Mouse (Mus musculus) limb, embryonic 13.5 days (tissue): ENCODE measurements around the gene Ilvbl. TPM values are rescaled to one million over a fixed set of nuclear protein-coding genes. Genes with fewer than 3 reads are reported as not detected.
A peak's percentile ranks its signal among the peaks of the same experiment; 100 is the strongest.
"Not testable (repeated sequence)": the region's sequence is repeated elsewhere in the genome, so short reads cannot be mapped to it uniquely, and the experiment has no call there.

Source experiments
- ATAC-seq: fragments of 200-750 bp; cut with Nextera tagmentation; 2 replicates; pipeline ENCODE4 v1.8.0; 2017; ENCODE audit warnings: low read depth, moderate number of reproducible peaks, moderate TSS enrichment; ENCODE audit not compliant: low FRiP score
- H3K27ac ChIP-seq: fragments of 300-500 bp; sonication (generic); 2 replicates; pipeline ENCODE4 v1.5.1; 2015; ENCODE audit warnings: inconsistent platforms, mild to moderate bottlenecking, moderate library complexity
- H3K27me3 ChIP-seq: fragments of 300-500 bp; sonication (generic); 2 replicates; pipeline ENCODE4 v1.6.1; 2015; ENCODE audit warnings: mild to moderate bottlenecking, inconsistent platforms
- H3K36me3 ChIP-seq: fragments of 300-500 bp; sonication (generic); 2 replicates; pipeline ENCODE4 v1.6.1; 2015; ENCODE audit warnings: inconsistent platforms, mild to moderate bottlenecking, moderate library complexity
- H3K4me1 ChIP-seq: fragments of 300-500 bp; sonication (generic); 2 replicates; pipeline ENCODE4 v1.6.1; 2015; ENCODE audit warnings: inconsistent platforms
- H3K4me2 ChIP-seq: fragments of 300-500 bp; sonication (generic); replicated peaks from 2 replicates; pipeline ENCODE4 v1.6.1; 2015; ENCODE audit warnings: inconsistent platforms, mild to moderate bottlenecking, moderate library complexity
- H3K4me3 ChIP-seq: fragments of 300-500 bp; sonication (generic); 2 replicates; pipeline ENCODE4 v1.5.1; 2015; ENCODE audit warnings: moderate library complexity, mild to moderate bottlenecking, inconsistent platforms
- H3K9ac ChIP-seq: fragments of 300-500 bp; sonication (generic); 2 replicates; pipeline ENCODE4 v1.6.1; 2015; ENCODE audit warnings: mild to moderate bottlenecking, inconsistent platforms
- H3K9me3 ChIP-seq: fragments of 300-500 bp; sonication (generic); 2 replicates; pipeline ENCODE4 v1.6.1; 2016; ENCODE audit warnings: inconsistent platforms
- WGBS: fragments of 180-500 bp; shearing (Covaris S2); methylation state at CpG from one replicate; pipeline ENCODE4 v1.1.7; 2015; 5-methylcytosine and 5-hydroxymethylcytosine counted together
- polyA plus RNA-seq: library from polyadenylated mRNA; unstranded; fragments of >200 nt; fragmentation: Nextera tagmentation; extraction: Ambion mirVana; gene quantifications from 2 replicates; pipeline ENCODE4 v1.2.1, GENCODE M21; 2015

Ilvbl gene
- polyA plus RNA-seq: 59.2 and 66.7 TPM in 2 replicates

- Histone ChIP-seq H3K4me3 (peak within 1 kb of the TSS; percentile 66), H3K9me3 (no peaks in the 10 kb centered on the region), H3K36me3 (peaks cover 31% of the 10 kb centered on the region), H3K27ac (peak within 1 kb of the TSS; percentile 88), H3K27me3 (no peaks in the 10 kb centered on the region), H3K4me2 (peak within 1 kb of the TSS; percentile 73), H3K9ac (peak within 1 kb of the TSS; percentile 72), H3K4me1 (peaks cover 38% of the 10 kb centered on the region)
- peak; percentile 91 for ATAC-seq
- under 1% methylated on average over 51 of the region's 51 CpGs for WGBS
These were observed at the start of gene Ilvbl for GRCm38 (mm10) chr10:78574250-78575104. Ilvbl (plus strand) TSS chr10:78574346.

DNA sequence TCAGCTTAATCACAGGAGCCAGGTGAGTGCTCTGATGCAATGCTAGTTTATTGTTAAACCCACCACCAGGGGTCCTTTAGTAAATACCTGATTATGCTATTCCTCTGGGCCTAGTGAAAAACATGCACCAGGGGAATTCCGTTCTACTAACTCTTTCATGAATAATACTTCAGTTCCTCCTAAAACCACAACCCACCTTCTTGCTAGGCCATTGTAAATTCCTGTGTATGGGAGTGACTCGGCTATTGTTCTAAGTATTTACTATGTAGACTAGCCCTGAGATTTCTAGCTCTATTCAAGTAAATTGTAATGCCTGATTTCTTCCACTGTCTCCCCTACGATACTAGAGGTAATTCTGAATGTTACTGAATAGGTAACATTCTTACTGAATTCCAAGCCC is 49.1 kb upstream of the Ilvbl start:
- H3K9me3 ChIP-seq, ATAC-seq, H3K4me3 ChIP-seq, H3K9ac ChIP-seq, H3K4me2 ChIP-seq, H3K4me1 ChIP-seq, H3K27ac ChIP-seq, H3K27me3 ChIP-seq, H3K36me3 ChIP-seq: not testable (repeated sequence)
- 58% methylated on average over 3 of the region's 3 CpGs for WGBS

DNA sequence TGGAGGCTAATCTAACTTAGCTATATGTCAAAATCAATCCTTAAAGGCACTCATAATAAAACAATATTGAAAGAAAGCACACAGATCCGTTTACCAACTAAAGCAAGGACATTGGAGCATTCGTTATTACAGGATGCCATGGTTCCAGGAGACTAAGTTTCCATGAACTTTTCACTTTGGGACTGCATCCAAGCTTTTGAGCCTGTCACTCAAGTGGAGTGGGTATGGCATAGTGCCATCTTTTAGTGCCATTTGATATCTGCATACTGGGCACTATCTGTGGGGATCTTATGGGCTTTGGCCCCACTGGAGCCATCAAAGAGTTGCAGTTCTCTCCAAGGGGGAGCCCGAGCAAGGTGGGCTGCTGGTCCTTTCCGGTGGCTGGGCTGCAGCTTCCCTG is 48.6 kb upstream of the Ilvbl start:
- 58% methylated on average over 4 of the region's 4 CpGs for WGBS
- Histone ChIP-seq H3K9me3 (no peaks in the 10 kb centered on the region), H3K4me3 (no peak overlapping the region), H3K27ac (no peak overlapping the region), H3K9ac (no peak overlapping the region), H3K4me2 (no peak overlapping the region), H3K4me1 (no peaks in the 10 kb centered on the region), H3K36me3 (no peaks in the 10 kb centered on the region), H3K27me3 (no peaks in the 10 kb centered on the region)
- no peak for ATAC-seq

DNA sequence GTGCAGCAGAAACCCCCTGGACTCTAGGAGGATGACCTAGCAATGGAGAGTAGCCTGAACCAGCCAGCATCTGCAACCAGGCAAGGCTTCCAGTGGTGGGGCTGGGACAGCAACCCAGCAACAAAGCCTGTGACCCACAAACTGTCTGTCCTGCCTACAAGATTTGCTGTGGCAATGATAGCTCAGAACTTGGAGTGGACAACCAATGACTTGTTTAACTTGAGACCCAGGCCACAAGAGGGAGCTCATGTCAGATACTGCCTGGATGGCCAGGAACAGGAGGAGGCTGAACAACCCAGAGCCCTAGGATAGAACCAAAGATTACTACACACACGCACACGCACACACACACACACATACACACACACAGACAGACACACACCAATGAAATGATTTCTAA is 33.2 kb upstream of the Ilvbl start:
- ATAC-seq: no peak
- Histone ChIP-seq H3K27me3 (no peaks in the 10 kb centered on the region), H3K9ac (no peak overlapping the region), H3K4me3 (no peak overlapping the region), H3K9me3 (no peaks in the 10 kb centered on the region), H3K4me2 (no peak overlapping the region), H3K36me3 (no peaks in the 10 kb centered on the region), H3K4me1 (no peaks in the 10 kb centered on the region), H3K27ac (no peak overlapping the region)
- 64% methylated on average over 2 of the region's 2 CpGs for WGBS

GRCm38 (mm10) chr10:78565070-78565469 is 9.1 kb upstream of the Ilvbl start:
- H3K4me3 ChIP-seq: no peak overlapping the region
- H3K9me3 ChIP-seq: no peaks in the 10 kb centered on the region
- peaks cover 4% of the 10 kb centered on the region for H3K4me1 ChIP-seq
- no peaks in the 10 kb centered on the region for H3K27me3 ChIP-seq
- H3K36me3 ChIP-seq: no peaks in the 10 kb centered on the region
- no peak overlapping the region for H3K4me2 ChIP-seq
- no peak overlapping the region for H3K27ac ChIP-seq
- ATAC-seq: no peak
- WGBS: 88% methylated on average over 1 of the region's 1 CpGs
- no peak overlapping the region for H3K9ac ChIP-seq

DNA sequence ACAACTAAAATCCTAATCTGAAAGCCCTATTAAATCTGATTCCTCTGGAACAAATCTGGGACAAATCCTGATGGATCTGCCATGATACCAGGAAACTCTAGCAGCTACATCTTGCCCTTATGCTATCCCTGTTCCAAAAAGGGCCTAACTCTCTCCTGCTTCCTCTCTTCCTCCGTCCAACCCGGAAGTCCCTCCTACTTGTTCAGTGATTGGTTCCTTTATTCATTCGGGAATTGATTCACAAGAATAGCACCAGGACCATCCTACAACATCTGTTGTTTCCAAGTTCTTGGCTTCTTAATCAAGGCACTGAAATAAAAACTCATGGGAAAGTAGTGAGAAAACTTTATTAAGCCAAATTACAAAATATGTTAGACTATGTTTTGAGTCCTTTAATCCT is 5.0 kb upstream of the Ilvbl start:
- H3K9ac ChIP-seq: no peak overlapping the region
- no peak overlapping the region for H3K4me2 ChIP-seq
- peaks cover 28% of the 10 kb centered on the region for H3K4me1 ChIP-seq
- WGBS: 85% methylated on average over 3 of the region's 3 CpGs
- no peaks in the 10 kb centered on the region for H3K27me3 ChIP-seq
- no peak overlapping the region for H3K27ac ChIP-seq
- ATAC-seq: no peak
- no peaks in the 10 kb centered on the region for H3K9me3 ChIP-seq
- no peaks in the 10 kb centered on the region for H3K36me3 ChIP-seq
- H3K4me3 ChIP-seq: no peak overlapping the region

GRCm38 (mm10) chr10:78569686-78570085 is 4.5 kb upstream of the Ilvbl start:
- WGBS: 33% methylated on average over 3 of the region's 3 CpGs
- Histone ChIP-seq H3K9me3 (no peaks in the 10 kb centered on the region), H3K4me3 (no peak overlapping the region), H3K9ac (no peak overlapping the region), H3K4me1 (peaks cover 28% of the 10 kb centered on the region), H3K27ac (0 out of 2 replicates have a peak overlapping the region, but pooled peaks have one; percentile 69), H3K27me3 (no peaks in the 10 kb centered on the region), H3K36me3 (no peaks in the 10 kb centered on the region), H3K4me2 (no peak overlapping the region)
- ATAC-seq: no peak

- Histone ChIP-seq H3K9ac (no peak overlapping the region), H3K4me2 (no peak overlapping the region), H3K9me3 (no peaks in the 10 kb centered on the region), H3K27me3 (no peaks in the 10 kb centered on the region), H3K4me1 (peaks cover 32% of the 10 kb centered on the region), H3K36me3 (no peaks in the 10 kb centered on the region), H3K27ac (peak overlapping the region; percentile 69), H3K4me3 (no peak overlapping the region)
- 41% methylated on average over 6 of the region's 6 CpGs for WGBS
- ATAC-seq: no peak
These were observed 3.7 kb upstream of the Ilvbl start for GRCm38 (mm10) chr10:78570416-78570815.

- ATAC-seq: no peak
- Histone ChIP-seq H3K36me3 (no peaks in the 10 kb centered on the region), H3K27ac (peak overlapping the region; percentile 69), H3K9ac (no peak overlapping the region), H3K4me1 (peaks cover 37% of the 10 kb centered on the region), H3K4me2 (no peak overlapping the region), H3K4me3 (no peak overlapping the region), H3K27me3 (no peaks in the 10 kb centered on the region), H3K9me3 (no peaks in the 10 kb centered on the region)
- 34% methylated on average over 2 of the region's 2 CpGs for WGBS
These were observed 3.2 kb upstream of the Ilvbl start for GRCm38 (mm10) chr10:78570897-78571296.

DNA sequence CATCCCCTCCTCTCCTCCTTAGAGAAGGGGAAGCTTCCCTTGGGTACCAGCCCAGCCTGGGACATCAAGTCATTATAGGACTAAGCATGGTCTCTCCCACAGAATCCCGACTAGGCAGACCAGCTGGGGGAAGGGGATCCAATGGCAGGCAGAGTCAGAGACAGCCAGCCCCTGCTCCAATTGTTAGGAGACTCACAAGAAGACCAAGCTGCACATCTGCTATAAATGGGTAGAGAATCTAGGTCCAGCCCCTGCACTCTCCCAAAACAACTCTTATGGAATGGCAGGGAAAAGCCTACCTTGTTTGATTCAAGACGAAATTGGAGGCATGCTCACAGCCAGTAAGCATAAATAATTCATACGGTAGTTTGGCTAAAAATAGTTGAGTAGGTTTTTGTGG is 920 bp upstream of the Ilvbl start:
- Histone ChIP-seq H3K4me2 (no peak overlapping the region), H3K9me3 (no peaks in the 10 kb centered on the region), H3K4me1 (peaks cover 38% of the 10 kb centered on the region), H3K27ac (no peak overlapping the region), H3K4me3 (no peak overlapping the region), H3K27me3 (no peaks in the 10 kb centered on the region), H3K36me3 (peaks cover 19% of the 10 kb centered on the region), H3K9ac (no peak overlapping the region)
- ATAC-seq: no peak
- 68% methylated on average over 3 of the region's 3 CpGs for WGBS

DNA sequence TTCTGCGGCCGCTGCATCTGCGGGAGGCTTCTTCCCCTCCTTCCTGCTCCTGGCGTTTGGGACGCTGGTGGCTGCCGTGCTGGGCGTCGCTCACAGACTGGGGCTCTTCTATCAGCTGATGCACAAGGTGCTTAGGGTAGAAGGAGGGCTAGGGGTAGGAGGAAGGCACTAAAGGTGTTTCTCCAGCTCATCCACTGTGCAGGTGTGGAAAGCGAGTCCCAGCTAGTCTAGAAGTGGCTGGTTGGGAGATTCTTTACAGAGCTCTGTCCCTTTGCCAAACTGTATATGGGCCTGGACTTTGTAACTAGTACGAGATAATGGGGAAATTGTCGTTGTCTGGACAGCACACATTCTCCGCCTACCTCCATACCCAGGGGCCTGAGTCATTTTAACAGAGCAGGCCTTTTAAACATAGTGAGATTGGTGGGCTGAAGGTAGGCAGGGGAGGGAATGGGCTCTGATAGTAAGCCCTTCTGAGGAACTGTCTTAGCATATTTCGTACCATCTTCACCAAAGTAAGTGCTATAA is 1.0 kb downstream of the Ilvbl start:
- H3K27me3 ChIP-seq: no peaks in the 10 kb centered on the region
- peaks cover 32% of the 10 kb centered on the region for H3K4me1 ChIP-seq
- WGBS: 16% methylated on average over 13 of the region's 13 CpGs
- H3K36me3 ChIP-seq: peaks cover 38% of the 10 kb centered on the region
- peak overlapping the region; percentile 73 for H3K4me2 ChIP-seq
- H3K9me3 ChIP-seq: no peaks in the 10 kb centered on the region
- peak; percentile 17 for ATAC-seq
- peak overlapping the region; percentile 88 for H3K27ac ChIP-seq
- peak overlapping the region; percentile 72 for H3K9ac ChIP-seq
- H3K4me3 ChIP-seq: peak overlapping the region; percentile 66

DNA sequence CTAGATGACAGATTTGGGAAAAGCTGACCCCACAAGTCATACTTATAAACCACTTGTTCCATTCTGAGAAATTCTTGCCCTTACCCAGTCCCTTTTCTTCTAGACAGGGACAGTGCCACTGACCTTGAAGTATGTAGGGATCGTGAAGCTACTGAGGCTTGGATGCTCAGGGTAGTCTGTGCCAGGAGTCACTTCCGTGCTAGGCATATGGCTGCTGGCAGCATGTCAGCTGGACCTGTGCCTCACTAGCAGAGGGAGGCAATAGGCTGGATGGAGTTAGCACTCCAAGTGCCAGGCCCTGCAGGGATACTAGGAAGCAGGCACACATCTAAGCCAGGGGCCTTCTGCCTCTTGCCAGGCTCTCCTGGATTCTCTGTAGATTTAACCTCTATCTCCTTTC is 1.5 kb downstream of the Ilvbl start:
- WGBS: 80% methylated on average over 2 of the region's 2 CpGs
- Histone ChIP-seq H3K27ac (no peak overlapping the region), H3K9me3 (no peaks in the 10 kb centered on the region), H3K36me3 (peaks cover 43% of the 10 kb centered on the region), H3K4me2 (peak overlapping the region; percentile 73), H3K9ac (no peak overlapping the region), H3K4me3 (peak overlapping the region; percentile 66), H3K4me1 (peaks cover 27% of the 10 kb centered on the region), H3K27me3 (no peaks in the 10 kb centered on the region)
- no peak for ATAC-seq
